Mouse (Mus musculus) neural tube, embryonic 10.5 days (tissue): ENCODE data around the gene Olfr960.

Source experiments
- DNase-seq: peaks from one replicate; pipeline ENCODE4 v3.0.0-alpha.2; 2017; ENCODE audit warnings: low spot score; ENCODE audit errors: extremely low spot score

The Olfr960 gene

GRCm38 (mm10) chr9:39621073-39621472 is at the start of gene Olfr960:
TSS of gene Olfr960 (plus strand) at chr9:39621373.
- no peak for DNase-seq

GRCm38 (mm10) chr9:39575469-39575868 is 45.7 kb upstream of the Olfr960 start, which contains the start of gene Olfr959:
TSS of gene Olfr959 (minus strand) at chr9:39575569.
- no peak for DNase-seq

GRCm38 (mm10) chr9:39577050-39577449 is 44.1 kb upstream of the Olfr960 start:
- DNase-seq, result no peak

- peak; percentile 59 for DNase-seq
Measured at GRCm38 (mm10) chr9:39602536-39603332, 18.4 kb upstream of the Olfr960 start.

- DNase-seq, result peak; percentile 38
Measured at GRCm38 (mm10) chr9:39603333-39603845, 17.8 kb upstream of the Olfr960 start.

GRCm38 (mm10) chr9:39603999-39604453 is 17.1 kb upstream of the Olfr960 start, which contains the start of gene AW551984:
TSS of gene AW551984 (minus strand) at chr9:39604403.
- peak; percentile 45 for DNase-seq

GRCm38 (mm10) chr9:39608497-39608896 is 12.7 kb upstream of the Olfr960 start:
- no peak for DNase-seq

GRCm38 (mm10) chr9:39610355-39610754 is 10.8 kb upstream of the Olfr960 start, which contains the start of gene Olfr148:
TSS of gene Olfr148 (plus strand) at chr9:39610655.
- DNase-seq, result no peak

GRCm38 (mm10) chr9:39611953-39612352 is 9.2 kb upstream of the Olfr960 start:
- DNase-seq, result no peak

GRCm38 (mm10) chr9:39623783-39624182 is 2.6 kb downstream of the Olfr960 start:
- DNase-seq, result no peak

GRCm38 (mm10) chr9:39624711-39625110 is 3.5 kb downstream of the Olfr960 start:
- no peak for DNase-seq

GRCm38 (mm10) chr9:39629069-39629468 is 7.9 kb downstream of the Olfr960 start:
- DNase-seq, result no peak

GRCm38 (mm10) chr9:39633913-39634594 is 12.9 kb downstream of the Olfr960 start:
- no peak for DNase-seq

- no peak for DNase-seq
Measured at GRCm38 (mm10) chr9:39644785-39645184, 23.6 kb downstream of the Olfr960 start, which contains the start of gene Olfr961. TSS of gene Olfr961 (plus strand) at chr9:39645085.

- no peak for DNase-seq
Measured at GRCm38 (mm10) chr9:39647382-39647781, 26.2 kb downstream of the Olfr960 start.

GRCm38 (mm10) chr9:39654756-39655396 is 33.7 kb downstream of the Olfr960 start:
- no peak for DNase-seq

- DNase-seq, result no peak
Measured at GRCm38 (mm10) chr9:39666905-39667304, 45.7 kb downstream of the Olfr960 start, which contains the start of gene Olfr963. TSS of gene Olfr963 (plus strand) at chr9:39667205.

- no peak for DNase-seq
Measured at GRCm38 (mm10) chr9:39669723-39670122, 48.5 kb downstream of the Olfr960 start.
